Mouse (Mus musculus) kidney, adult 2 months (tissue): ENCODE measurements around the gene Loxl1. TPM values are rescaled to one million over a fixed set of nuclear protein-coding genes. Genes with fewer than 3 reads are reported as not detected.

Source experiments
- DNase-seq: peaks from one replicate; pipeline ENCODE4 v3.0.0; 2021
- H3K27ac ChIP-seq: fragments of 200-500 bp; 2 replicates; pipeline ENCODE4 v1.5.1; 2012; ENCODE audit warnings: low read depth, low read length, control low read depth, inconsistent platforms; ENCODE audit not compliant: insufficient read depth
- H3K27me3 ChIP-seq: fragments of 200-500 bp; replicated peaks from 2 replicates; pipeline ENCODE4 v1.6.1; 2012; ENCODE audit warnings: mild to moderate bottlenecking, moderate library complexity, low read length, inconsistent platforms; ENCODE audit not compliant: control insufficient read depth, insufficient read depth
- H3K36me3 ChIP-seq: fragments of 200-500 bp; 2 replicates; pipeline ENCODE4 v1.6.1; 2012; ENCODE audit warnings: mild to moderate bottlenecking, moderate library complexity, low read length, inconsistent platforms; ENCODE audit not compliant: control insufficient read depth, insufficient read depth
- H3K4me1 ChIP-seq: fragments of 200-500 bp; 2 replicates; pipeline ENCODE4 v1.6.1; 2011; ENCODE audit warnings: low read length; ENCODE audit not compliant: control insufficient read depth, insufficient read depth
- H3K4me3 ChIP-seq: fragments of 200-500 bp; 2 replicates; pipeline ENCODE4 v1.5.1; 2011; ENCODE audit warnings: mild to moderate bottlenecking, low read depth, low read length, control low read depth; ENCODE audit not compliant: insufficient read depth
- CTCF ChIP-seq: fragments of 200-500 bp; conservative IDR thresholded peaks from 2 replicates; pipeline ENCODE4 v1.5.1; 2011; ENCODE audit warnings: low read depth, mild to moderate bottlenecking, control low read depth, low read length, moderate library complexity, mixed read lengths; ENCODE audit not compliant: insufficient read depth, insufficient read length
- POLR2A ChIP-seq: fragments of 200-500 bp; IDR thresholded peaks from one replicate; pipeline ENCODE4 v1.6.1; 2011; ENCODE audit warnings: low read depth, low read length, control low read depth
- WGBS: fragments of 180-500 bp; shearing (Covaris S2); methylation state at CpG from one replicate; pipeline ENCODE4 v1.1.7; 2018; 5-methylcytosine and 5-hydroxymethylcytosine counted together
- polyA plus RNA-seq: library from polyadenylated mRNA; depleted of rRNA; stranded (reverse); fragments of >200 nt; gene quantifications from 2 replicates; pipeline ENCODE4 v1.2.3, GENCODE M21; 2012

Gene Loxl1
- polyA plus RNA-seq, 1 experiment: 32.3 TPM

- WGBS: under 1% methylated on average over 16 of the region's 16 CpGs
Measured at GRCm38 (mm10) chr9:58249592-58250192, 63.3 kb downstream of the Loxl1 start, which contains the start of gene Pml. Pml (minus strand) TSS chr9:58249786.

DNA sequence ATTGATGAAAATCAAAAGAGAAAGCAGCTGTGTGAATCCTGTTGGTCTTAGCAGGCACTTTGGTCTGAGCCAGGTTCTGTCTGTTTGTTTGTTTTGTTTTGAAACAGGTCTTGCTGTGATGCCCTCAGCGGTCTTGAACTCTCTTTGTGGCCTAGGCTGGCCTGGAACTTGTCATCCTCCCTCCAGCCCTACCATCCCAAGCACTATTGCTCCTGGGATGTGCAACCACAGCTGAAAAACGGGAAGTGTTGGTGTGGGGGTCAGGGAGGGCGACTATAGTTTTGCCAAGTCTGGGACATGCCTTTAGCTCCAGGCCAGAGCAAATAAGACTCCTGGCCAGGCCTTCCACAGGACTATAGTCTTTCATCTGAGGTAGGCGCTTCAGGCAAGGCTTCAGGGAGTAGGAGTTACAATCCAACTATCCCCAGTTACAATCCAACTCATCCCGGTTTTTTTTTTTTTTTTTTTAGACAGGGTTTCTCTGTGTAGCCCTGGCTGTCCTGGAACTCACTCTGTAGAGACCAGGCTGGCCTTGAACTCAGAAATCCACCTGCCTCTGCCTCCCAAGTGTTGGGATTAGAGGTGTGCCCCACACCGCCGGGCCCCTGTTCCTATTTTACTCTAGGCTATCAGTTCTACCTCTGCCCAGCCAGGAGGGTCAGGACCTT is 64.1 kb downstream of the Loxl1 start:
- WGBS: 11% methylated on average over 7 of the region's 7 CpGs
- Histone ChIP-seq H3K4me1 (peaks cover 14% of the 10 kb centered on the region; the same call in 1 of the 2 replicates), H3K36me3 (no peaks in the 10 kb centered on the region), H3K27me3 (no peaks in the 10 kb centered on the region), H3K4me3 (peak overlapping the region; percentile 91), H3K27ac (peak overlapping the region; percentile 89)
- no peak for DNase-seq
- TF ChIP-seq POLR2A (no peak), CTCF (no peak)

More at GRCm38 (mm10) chr9:58249592-58250192, 63.3 kb downstream of the Loxl1 start, which contains the start of gene Pml:
- DNase-seq: peak; percentile 90
- peak within 1 kb of the TSS; percentile 91 for H3K4me3 ChIP-seq
- peak within 1 kb of the TSS; percentile 96 for H3K27ac ChIP-seq
- TF ChIP-seq CTCF (0 out of 2 replicates have a peak, but pooled peaks have one; percentile 1), POLR2A (peak; percentile 19)
- peaks cover 9% of the 10 kb centered on the region; the same call in 1 of the 2 replicates for H3K4me1 ChIP-seq
- H3K27me3 ChIP-seq: no peaks in the 10 kb centered on the region
- no peaks in the 10 kb centered on the region for H3K36me3 ChIP-seq

- TF ChIP-seq CTCF (peak; percentile 71), POLR2A (no peak)
- Histone ChIP-seq H3K27me3 (no peaks in the 10 kb centered on the region), H3K27ac (peak overlapping the region; percentile 55), H3K36me3 (no peaks in the 10 kb centered on the region), H3K4me1 (peaks cover 14% of the 10 kb centered on the region; the same call in 1 of the 2 replicates), H3K4me3 (peak overlapping the region; percentile 14; the same call in 1 of the 2 replicates)
- WGBS: 8% methylated on average over 25 of the region's 25 CpGs
- peak; percentile 89 for DNase-seq
Measured at GRCm38 (mm10) chr9:58247064-58247759, 65.8 kb downstream of the Loxl1 start.

- H3K4me3 ChIP-seq: no peak overlapping the region
- DNase-seq: no peak
- H3K27me3 ChIP-seq: no peaks in the 10 kb centered on the region
- peaks cover 14% of the 10 kb centered on the region; the same call in 1 of the 2 replicates for H3K4me1 ChIP-seq
- 41% methylated on average over 4 of the region's 4 CpGs for WGBS
- H3K27ac ChIP-seq: no peak overlapping the region
- TF ChIP-seq CTCF (no peak), POLR2A (no peak)
- no peaks in the 10 kb centered on the region for H3K36me3 ChIP-seq
Measured at GRCm38 (mm10) chr9:58246083-58246591, 66.8 kb downstream of the Loxl1 start.

DNA sequence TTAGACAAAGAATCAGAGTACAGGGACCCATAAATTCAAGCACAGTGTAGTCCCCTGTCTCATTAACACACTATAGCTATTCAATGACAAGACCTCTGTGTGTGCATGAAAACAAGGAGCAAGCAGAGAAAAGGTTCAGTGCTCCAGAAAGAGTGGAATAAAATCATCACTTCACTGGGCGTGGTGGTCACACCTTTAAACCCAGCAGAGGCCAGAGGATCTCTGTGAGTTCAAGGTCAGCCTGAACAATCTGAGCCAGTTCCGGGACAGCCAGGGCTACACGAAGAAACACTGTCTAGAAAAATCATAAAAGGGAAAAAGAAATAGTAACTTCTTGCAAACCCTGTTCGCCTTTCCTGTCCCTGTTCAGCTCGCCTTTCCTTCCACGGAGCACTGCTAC is 69.3 kb downstream of the Loxl1 start:
- no peak for DNase-seq
- H3K27ac ChIP-seq: no peak overlapping the region
- H3K36me3 ChIP-seq: no peaks in the 10 kb centered on the region
- H3K27me3 ChIP-seq: no peaks in the 10 kb centered on the region
- H3K4me3 ChIP-seq: no peak overlapping the region
- 71% methylated on average over 6 of the region's 6 CpGs for WGBS
- TF ChIP-seq CTCF (no peak), POLR2A (no peak)
- peaks cover 12% of the 10 kb centered on the region; the same call in 1 of the 2 replicates for H3K4me1 ChIP-seq

GRCm38 (mm10) chr9:58242696-58243095 is 70.3 kb downstream of the Loxl1 start:
- DNase-seq: no peak
- no peak overlapping the region for H3K27ac ChIP-seq
- H3K4me1 ChIP-seq: peaks cover 8% of the 10 kb centered on the region; the same call in 1 of the 2 replicates
- no peaks in the 10 kb centered on the region for H3K36me3 ChIP-seq
- TF ChIP-seq CTCF: no peak
- TF ChIP-seq POLR2A: no peak
- WGBS: 62% methylated on average over 5 of the region's 5 CpGs
- no peak overlapping the region for H3K4me3 ChIP-seq
- no peaks in the 10 kb centered on the region for H3K27me3 ChIP-seq
